ENCODE assay signal across 27 mouse cellular contexts in genomic region chr12:71431116-71431515, GRCm38 (mm10).
DNase-seq lines count a peak whose midpoint lies in the region; ATAC-seq and TF ChIP-seq lines count a peak whose summit lies in the region.
"Had no signal": no experiment of that assay in that cellular context is flagged by ENCODE, and none has a peak within 500 bp of the region (broad histone marks: within the 10 kb centered on the region; RNA-seq: fewer than 3 reads in every experiment).

No protein-coding gene starts in this region.

- no peak overlapping the region for H3K27ac ChIP-seq in hindbrain, postnatal 0 days
- H3K27ac ChIP-seq in hindbrain, embryonic 10.5 days, result no peak overlapping the region
- H3K27ac ChIP-seq in embryonic facial prominence, embryonic 10.5 days (replicated peaks), result peak overlapping the region; percentile 30
- no peak overlapping the region for H3K27ac ChIP-seq in forebrain, embryonic 16.5 days (ENCODE audit: low read length)
- H3K27ac ChIP-seq: embryonic facial prominence, embryonic 12.5 days; heart, embryonic 13.5 days; hindbrain, embryonic 12.5 days; kidney, postnatal 0 days; limb, embryonic 12.5 days; liver, embryonic 15.5 days; neural tube, embryonic 13.5 days; stomach, embryonic 15.5 days had no signal

- no peak overlapping the region for H3K4me3 ChIP-seq in hindbrain, postnatal 0 days (ENCODE audit: low read length)
- H3K4me3 ChIP-seq in hindbrain, embryonic 10.5 days, result no peak overlapping the region
- H3K4me3 ChIP-seq in embryonic facial prominence, embryonic 10.5 days, result no peak overlapping the region
- no peak overlapping the region for H3K4me3 ChIP-seq in forebrain, embryonic 16.5 days (replicated peaks; ENCODE audit: low read length)
- H3K4me3 ChIP-seq: embryonic facial prominence, embryonic 12.5 days; heart, embryonic 13.5 days; hindbrain, embryonic 12.5 days; limb, embryonic 12.5 days; liver, embryonic 15.5 days; neural tube, embryonic 13.5 days; stomach, embryonic 15.5 days had no signal

- H3K9me3 ChIP-seq in hindbrain, postnatal 0 days (ENCODE audit: low read length), result no peaks in the 10 kb centered on the region
- no peaks in the 10 kb centered on the region for H3K9me3 ChIP-seq in hindbrain, embryonic 10.5 days
- H3K9me3 ChIP-seq in embryonic facial prominence, embryonic 10.5 days, result no peaks in the 10 kb centered on the region
- H3K9me3 ChIP-seq in forebrain, embryonic 16.5 days (ENCODE audit: control insufficient read depth, low read length), result no peaks in the 10 kb centered on the region
- H3K9me3 ChIP-seq: embryonic facial prominence, embryonic 12.5 days; G1E; heart, embryonic 13.5 days; hindbrain, embryonic 12.5 days; limb, embryonic 12.5 days; liver, embryonic 15.5 days; neural tube, embryonic 13.5 days; stomach, embryonic 15.5 days had no signal

- no peak overlapping the region for H3K9ac ChIP-seq in hindbrain, postnatal 0 days (replicated peaks; ENCODE audit: low read length)
- no peak overlapping the region for H3K9ac ChIP-seq in forebrain, embryonic 16.5 days (replicated peaks; ENCODE audit: low read depth, low read length)
- H3K9ac ChIP-seq: embryonic facial prominence, embryonic 12.5 days; heart, embryonic 13.5 days; hindbrain, embryonic 12.5 days; limb, embryonic 12.5 days; liver, embryonic 15.5 days; neural tube, embryonic 13.5 days; stomach, embryonic 15.5 days had no signal

- WGBS in hindbrain, postnatal 0 days, result 60% methylated on average over 8 of the region's 8 CpGs
- 78% methylated on average over 8 of the region's 8 CpGs for WGBS in hindbrain, embryonic 10.5 days
- WGBS in embryonic facial prominence, embryonic 10.5 days, result 69% methylated on average over 8 of the region's 8 CpGs
- WGBS in forebrain, embryonic 16.5 days, result 70% methylated on average over 8 of the region's 8 CpGs

- no peaks in the 10 kb centered on the region for H3K36me3 ChIP-seq in hindbrain, postnatal 0 days (ENCODE audit: insufficient read depth, low read length)
- no peaks in the 10 kb centered on the region for H3K36me3 ChIP-seq in hindbrain, embryonic 10.5 days
- no peaks in the 10 kb centered on the region for H3K36me3 ChIP-seq in embryonic facial prominence, embryonic 10.5 days (replicated peaks)
- H3K36me3 ChIP-seq in forebrain, embryonic 16.5 days (ENCODE audit: control insufficient read depth, insufficient read depth), result no peaks in the 10 kb centered on the region
- H3K36me3 ChIP-seq: embryonic facial prominence, embryonic 12.5 days; G1E; heart, embryonic 13.5 days; hindbrain, embryonic 12.5 days; limb, embryonic 12.5 days; liver, embryonic 15.5 days; neural tube, embryonic 13.5 days; stomach, embryonic 15.5 days had no signal

- DNase-seq in hindbrain, postnatal 0 days (ENCODE audit: low spot score), result peak; percentile 36
- DNase-seq in hindbrain, embryonic 10.5 days (ENCODE audit: low spot score), result no peak
- peak; percentile 94 for DNase-seq in cerebellum, adult 11-12 months
- DNase-seq in cerebellum, adult 9-11 months, result peak; percentile 94
- DNase-seq in embryonic facial prominence, embryonic 10.5 days (ENCODE audit: low spot score), result no peak
- DNase-seq in frontal cortex, postnatal 14 days (ENCODE audit: low spot score in 2 of 2), result no peak
- DNase-seq in layer of hippocampus, adult 11-12 months (ENCODE audit: low spot score), result no peak
- DNase-seq: adrenal gland, adult 8-10 months; gastrocnemius, postnatal 10 days; heart, postnatal 14 days; kidney, adult 8-10 months; kidney, postnatal 4 days; layer of hippocampus, adult 9-11 months; lung, postnatal 36 days had no signal

- no peak for TF ChIP-seq CTCF in hindbrain, postnatal 0 days (IDR thresholded peaks at IDR 0.05; ENCODE audit: low read depth)

- H3K4me1 ChIP-seq in hindbrain, postnatal 0 days (ENCODE audit: insufficient read depth, low read length), result peaks cover 4% of the 10 kb centered on the region; the same call in 1 of the 2 replicates
- peaks cover 56% of the 10 kb centered on the region for H3K4me1 ChIP-seq in hindbrain, embryonic 10.5 days (replicated peaks)
- H3K4me1 ChIP-seq in embryonic facial prominence, embryonic 10.5 days, result peaks cover 75% of the 10 kb centered on the region
- H3K4me1 ChIP-seq in forebrain, embryonic 16.5 days (replicated peaks; ENCODE audit: control insufficient read depth, insufficient read depth, low read length), result peaks cover 20% of the 10 kb centered on the region
- H3K4me1 ChIP-seq: liver, embryonic 15.5 days had no signal

- H3K27me3 ChIP-seq in hindbrain, postnatal 0 days (ENCODE audit: insufficient read depth, low read length), result no peaks in the 10 kb centered on the region
- peaks cover 8% of the 10 kb centered on the region for H3K27me3 ChIP-seq in hindbrain, embryonic 10.5 days (ENCODE audit: insufficient read depth, poor library complexity, severe bottlenecking)
- no peaks in the 10 kb centered on the region for H3K27me3 ChIP-seq in embryonic facial prominence, embryonic 10.5 days (replicated peaks; ENCODE audit: low read depth, poor library complexity, severe bottlenecking)
- H3K27me3 ChIP-seq in forebrain, embryonic 16.5 days (replicated peaks; ENCODE audit: control insufficient read depth, insufficient read depth, low read length), result no peaks in the 10 kb centered on the region
- H3K27me3 ChIP-seq: embryonic facial prominence, embryonic 12.5 days; hindbrain, embryonic 12.5 days; liver, embryonic 15.5 days; stomach, embryonic 15.5 days had no signal

- peak; percentile 18; the same call in 1 of the 2 replicates for ATAC-seq in hindbrain, postnatal 0 days
- ATAC-seq in forebrain, embryonic 16.5 days, result no peak
- ATAC-seq: forebrain, embryonic 14.5 days; intestine, embryonic 16.5 days had no signal

- H3K4me2 ChIP-seq in hindbrain, postnatal 0 days (ENCODE audit: low read depth, low read length), result no peak overlapping the region
- H3K4me2 ChIP-seq in forebrain, embryonic 16.5 days (ENCODE audit: low read length), result no peak overlapping the region
- H3K4me2 ChIP-seq: embryonic facial prominence, embryonic 12.5 days; heart, embryonic 13.5 days; hindbrain, embryonic 12.5 days; limb, embryonic 12.5 days; liver, embryonic 15.5 days; midbrain, embryonic 11.5 days; neural tube, embryonic 13.5 days; stomach, embryonic 15.5 days had no signal

Comparison
In these comparisons a context has a peak if more than half of its experiments do, and no peak if none do; other contexts are left out.
1. DNase-seq: peak in hindbrain, postnatal 0 days (single experiment), cerebellum, adult 11-12 months (single experiment) and cerebellum, adult 9-11 months (single experiment); none in hindbrain, embryonic 10.5 days (single experiment), embryonic facial prominence, embryonic 10.5 days (single experiment), frontal cortex, postnatal 14 days (0 of 2) and layer of hippocampus, adult 11-12 months (single experiment).